8 mouse cellular contexts compared by ENCODE assay signal in genomic region chr3:138740843-138741540, GRCm38 (mm10). TPM values are rescaled to one million over a fixed set of nuclear protein-coding genes. Genes with fewer than 3 reads are reported as not detected.
DNase-seq lines count a peak whose midpoint lies in the region; ATAC-seq and TF ChIP-seq lines count a peak whose summit lies in the region.

No protein-coding gene starts in this region.

- no peaks in the 10 kb centered on the region for H3K9me3 ChIP-seq in forebrain, embryonic 16.5 days (ENCODE audit: control insufficient read depth, low read length)

- peak overlapping the region; percentile 94 for H3K4me3 ChIP-seq in gastrocnemius, adult 2 months
- H3K4me3 ChIP-seq in C2C12 (ENCODE audit: insufficient read depth, poor library complexity, severe bottlenecking) = no peak overlapping the region
- peak overlapping the region; percentile 97 for H3K4me3 ChIP-seq in forebrain, embryonic 16.5 days (replicated peaks; ENCODE audit: low read length)

- TF ChIP-seq CTCF in gastrocnemius, adult 2 months (IDR thresholded peaks at IDR 0.05) = no peak
- TF ChIP-seq CTCF in C2C12 (IDR thresholded peaks at IDR 0.05; ENCODE audit: control insufficient read depth, insufficient read depth, insufficient read length) = no peak

- ATAC-seq in forebrain, embryonic 16.5 days = no peak
- ATAC-seq in megakaryocyte progenitor cell, adult 5-6 weeks (replicated peaks; ENCODE audit: poor library complexity) = peak; percentile 11
- ATAC-seq in monocyte, adult 5-6 weeks (replicated peaks; ENCODE audit: insufficient number of reproducible peaks, low FRiP score, low TSS enrichment, poor library complexity, severe bottlenecking) = no peak

- H3K79me3 ChIP-seq in C2C12 (ENCODE audit: low read depth) = peaks cover 15% of the 10 kb centered on the region

- H3K27me3 ChIP-seq in C2C12 (ENCODE audit: control insufficient read depth, insufficient read depth, insufficient read length) = no peaks in the 10 kb centered on the region
- no peaks in the 10 kb centered on the region for H3K27me3 ChIP-seq in forebrain, embryonic 16.5 days (replicated peaks; ENCODE audit: control insufficient read depth, insufficient read depth, low read length)

- peak overlapping the region; percentile 26; the same call in 1 of the 2 replicates for H3K9ac ChIP-seq in forebrain, embryonic 16.5 days (replicated peaks; ENCODE audit: low read depth, low read length)

- H3K79me2 ChIP-seq in C2C12 (ENCODE audit: control insufficient read depth, insufficient read depth) = peaks cover 31% of the 10 kb centered on the region

- intact Hi-C loops in gastrocnemius, adult 2 months (cut with DNase I) = loop anchor here (5.0 kb wide), 1 partner anchor 166 kb away; no protein-coding TSS in a partner anchor

- no peak overlapping the region for H3ac ChIP-seq in C2C12 (ENCODE audit: control insufficient read depth, insufficient read length, low read depth)

- H3K36me3 ChIP-seq in C2C12 (ENCODE audit: control insufficient read depth, insufficient read depth) = no peaks in the 10 kb centered on the region
- H3K36me3 ChIP-seq in forebrain, embryonic 16.5 days (ENCODE audit: control insufficient read depth, insufficient read depth) = no peaks in the 10 kb centered on the region

- peak overlapping the region; percentile 78 for H3K4me2 ChIP-seq in forebrain, embryonic 16.5 days (ENCODE audit: low read length)

- no peak overlapping the region for H3K27ac ChIP-seq in gastrocnemius, adult 2 months
- no peak overlapping the region; the same call in 1 of the 2 replicates for H3K27ac ChIP-seq in forebrain, embryonic 16.5 days (ENCODE audit: low read length)

- 66% methylated on average over 8 of the region's 8 CpGs for WGBS in forebrain, embryonic 16.5 days

- H3K4me1 ChIP-seq in forebrain, embryonic 16.5 days (replicated peaks; ENCODE audit: control insufficient read depth, insufficient read depth, low read length) = peaks cover 21% of the 10 kb centered on the region

- DNase-seq in gastrocnemius, adult 2 months = no peak
- no peak for DNase-seq in gastrocnemius, postnatal 10 days
- DNase-seq in gastrocnemius, postnatal 4 days (ENCODE audit: low spot score in 2 of 2) = no peak
- no peak for DNase-seq in thymus, postnatal 10 days (ENCODE audit: low spot score in 2 of 2)

TF ChIP-seq in C2C12, 6 proteins besides CTCF, POLR2A, EP300 and RAD21:
- TF ChIP-seq FOSL1 (IDR thresholded peaks at IDR 0.05; ENCODE audit: insufficient read depth, low read length, poor library complexity, severe bottlenecking) = no peak
- TF ChIP-seq CEBPB (IDR thresholded peaks at IDR 0.05; ENCODE audit: low read depth) = peak; percentile 24
- no peak for TF ChIP-seq USF1 (IDR thresholded peaks at IDR 0.05; ENCODE audit: low read depth)
TF ChIP-seq in C2C12: peak in this region for 1.

RNA-seq across cellular contexts. Expression of gene Tspan5, which starts 1.0 kb away (rescaled TPM):
- 1 to 10 TPM; 4.0 to 4.4 TPM for total RNA-seq in gastrocnemius, adult 2 months (2021)
- total RNA-seq in gastrocnemius, postnatal 10 days (2021) = 10 to 100 TPM; 10.6 to 12.1 TPM
- 35.7 TPM for polyA plus RNA-seq in C2C12 (2012; fragmentation: generic; extraction: Trizol)
- polyA plus RNA-seq in forebrain, embryonic 16.5 days (2015; fragmentation: Nextera tagmentation; extraction: Ambion mirVana) = 98.7 and 113 TPM in 2 replicates
- total RNA-seq in megakaryocyte progenitor cell, adult 5-6 weeks (2015) = 26.5 and 33.7 TPM in 2 replicates
- 39.0 and 40.5 TPM in 2 replicates for total RNA-seq in megakaryocyte progenitor cell, adult 5-6 weeks (2017)
- 10 to 100 TPM; 16.3 to 17.5 TPM for total RNA-seq in gastrocnemius, postnatal 4 days (2021)
- 20.4 to 46.2 TPM (median 20.5 TPM) in 3 replicates for total RNA-seq in monocyte, adult 5-6 weeks (2017)
